Mouse (Mus musculus): ENCODE results near the gene Arhgap33. TPM values are rescaled to one million over a fixed set of nuclear protein-coding genes. Genes with fewer than 3 reads are reported as not detected.

Arhgap33 gene
- polyA plus RNA-seq, 1 experiment from 2014 or later = 1.5 TPM

DNA sequence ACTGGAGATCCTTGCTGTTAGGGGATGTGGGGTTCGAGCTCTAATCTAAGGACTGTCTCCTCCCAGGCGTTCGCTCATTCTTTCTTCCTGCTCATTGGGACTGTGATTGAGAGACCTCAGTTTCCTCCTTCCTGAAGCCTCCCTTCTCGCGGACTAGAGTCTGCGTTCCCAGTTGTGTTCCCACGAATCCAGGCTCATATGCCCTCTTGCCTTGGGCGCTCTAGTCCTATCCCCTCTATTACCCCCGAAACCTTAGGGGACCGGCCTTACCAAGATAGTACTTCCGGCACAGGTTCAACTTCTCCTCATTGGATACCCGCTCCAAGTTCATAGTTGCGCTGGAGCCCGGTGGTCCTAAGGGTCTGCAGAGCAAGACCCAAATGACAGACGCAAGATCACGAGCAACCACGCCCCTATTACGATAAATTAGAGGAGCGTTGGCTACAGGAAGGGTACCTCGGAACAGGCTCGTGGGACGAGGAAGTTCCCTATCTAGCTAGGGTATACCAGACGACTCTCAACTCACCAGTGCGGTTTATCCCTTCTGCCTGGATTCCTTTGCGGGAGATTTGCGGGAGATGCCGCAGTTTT is 27.8 kb upstream of the Arhgap33 start:
- H3K9ac ChIP-seq (ENCODE audit: low read length) = peak overlapping the region; percentile 66
- peaks cover 10% of the 10 kb centered on the region for H3K36me3 ChIP-seq (ENCODE audit: control insufficient read depth, insufficient read depth, low read length)
- ATAC-seq (ENCODE audit: low FRiP score, low TSS enrichment) (no peak), DNase-seq (ENCODE audit: low spot score) (peak; percentile 34)
- H3K9me3 ChIP-seq (ENCODE audit: control insufficient read depth, low read length) = no peaks in the 10 kb centered on the region
- peak overlapping the region; percentile 78 for H3K4me2 ChIP-seq (replicated peaks; ENCODE audit: low read depth)
- H3K4me1 ChIP-seq (replicated peaks; ENCODE audit: control insufficient read depth, insufficient read depth) = 0 out of 2 replicates have a peak, but pooled peaks cover 3% of the 10 kb centered on the region
- no peak for TF ChIP-seq CTCF (IDR thresholded peaks at IDR 0.05; ENCODE audit: low read depth)
- TF ChIP-seq EP300 (optimal IDR thresholded peaks at IDR 0.05) = no peak
- H3K4me3 ChIP-seq (ENCODE audit: low read depth, low read length) = peak overlapping the region; percentile 58
- no peaks in the 10 kb centered on the region for H3K27me3 ChIP-seq (ENCODE audit: control insufficient read depth, insufficient read depth, low read length)
- 1% methylated on average over 27 of the region's 27 CpGs for WGBS
- H3K27ac ChIP-seq (replicated peaks) = peak overlapping the region; percentile 86

DNA sequence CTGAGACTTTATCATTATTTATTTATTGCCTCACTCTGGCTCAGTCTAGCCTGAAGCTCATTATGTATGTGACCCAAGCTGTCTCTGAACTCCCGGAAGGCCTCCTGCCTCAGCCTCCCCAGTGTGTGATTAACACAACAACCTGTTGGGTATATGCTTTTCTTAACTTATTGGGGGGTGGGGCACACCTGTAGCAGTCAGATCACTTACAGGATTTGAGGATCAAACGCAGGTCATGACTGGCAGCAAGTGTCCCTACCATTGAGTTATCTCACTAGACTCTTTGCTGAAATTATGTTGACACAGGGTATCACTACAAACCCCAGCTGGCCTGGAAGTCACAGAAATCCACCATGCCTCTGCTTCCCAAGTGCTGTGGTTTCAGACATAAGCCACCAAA is 25.4 kb upstream of the Arhgap33 start:
- H3K9me3 ChIP-seq (ENCODE audit: control insufficient read depth, low read length) = no peaks in the 10 kb centered on the region
- H3K27me3 ChIP-seq (ENCODE audit: control insufficient read depth, insufficient read depth, low read length) = no peaks in the 10 kb centered on the region
- no peak overlapping the region for H3K4me3 ChIP-seq (ENCODE audit: low read depth, low read length)
- H3K4me2 ChIP-seq (replicated peaks; ENCODE audit: low read depth) = no peak overlapping the region
- peaks cover 10% of the 10 kb centered on the region; the same call in 1 of the 2 replicates for H3K36me3 ChIP-seq (ENCODE audit: control insufficient read depth, insufficient read depth, low read length)
- 66% methylated on average over 2 of the region's 2 CpGs for WGBS
- ATAC-seq (ENCODE audit: low FRiP score, low TSS enrichment) (no peak), DNase-seq (ENCODE audit: low spot score) (no peak)
- no peak overlapping the region for H3K9ac ChIP-seq (ENCODE audit: low read length)
- no peak overlapping the region for H3K27ac ChIP-seq (replicated peaks)
- 0 out of 2 replicates have a peak, but pooled peaks cover 3% of the 10 kb centered on the region for H3K4me1 ChIP-seq (replicated peaks; ENCODE audit: control insufficient read depth, insufficient read depth)
- TF ChIP-seq CTCF (IDR thresholded peaks at IDR 0.05; ENCODE audit: low read depth) = no peak
- no peak for TF ChIP-seq EP300 (optimal IDR thresholded peaks at IDR 0.05)

DNA sequence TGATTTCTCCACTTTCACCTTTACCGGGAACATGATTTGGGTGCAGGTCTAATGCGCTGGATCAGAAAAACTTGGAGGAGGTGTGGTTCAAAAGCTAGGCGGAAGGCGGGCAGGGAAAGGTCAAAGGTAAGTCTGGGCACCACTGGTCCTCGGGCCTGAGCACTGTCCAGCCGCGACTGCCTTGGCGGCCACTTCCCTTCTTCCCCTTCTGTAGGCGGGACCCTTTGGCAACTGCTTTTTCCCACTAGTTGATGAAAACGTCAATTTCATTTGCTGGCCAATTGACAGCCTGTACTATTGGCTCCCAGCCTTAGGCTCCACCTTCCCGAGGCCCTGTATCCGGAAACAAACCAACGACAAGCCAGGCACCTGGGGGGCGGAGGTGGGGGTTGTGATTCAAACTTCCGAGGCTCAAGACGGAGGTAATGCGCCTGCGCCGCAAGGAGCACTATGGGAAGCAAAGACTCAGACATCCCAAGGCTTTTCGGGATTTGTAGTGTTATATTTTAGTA is 24.6 kb upstream of the Arhgap33 start, which contains the start of gene Lin37:
Lin37 (minus strand) TSS at position 396 of the 512 bp plus-strand sequence.
- H3K36me3 ChIP-seq (ENCODE audit: control insufficient read depth, insufficient read depth, low read length) = peaks cover 15% of the 10 kb centered on the region
- H3K27ac ChIP-seq (replicated peaks) = peak within 1 kb of the TSS; percentile 71
- WGBS = 0% methylated on average over 20 of the region's 20 CpGs

DNA sequence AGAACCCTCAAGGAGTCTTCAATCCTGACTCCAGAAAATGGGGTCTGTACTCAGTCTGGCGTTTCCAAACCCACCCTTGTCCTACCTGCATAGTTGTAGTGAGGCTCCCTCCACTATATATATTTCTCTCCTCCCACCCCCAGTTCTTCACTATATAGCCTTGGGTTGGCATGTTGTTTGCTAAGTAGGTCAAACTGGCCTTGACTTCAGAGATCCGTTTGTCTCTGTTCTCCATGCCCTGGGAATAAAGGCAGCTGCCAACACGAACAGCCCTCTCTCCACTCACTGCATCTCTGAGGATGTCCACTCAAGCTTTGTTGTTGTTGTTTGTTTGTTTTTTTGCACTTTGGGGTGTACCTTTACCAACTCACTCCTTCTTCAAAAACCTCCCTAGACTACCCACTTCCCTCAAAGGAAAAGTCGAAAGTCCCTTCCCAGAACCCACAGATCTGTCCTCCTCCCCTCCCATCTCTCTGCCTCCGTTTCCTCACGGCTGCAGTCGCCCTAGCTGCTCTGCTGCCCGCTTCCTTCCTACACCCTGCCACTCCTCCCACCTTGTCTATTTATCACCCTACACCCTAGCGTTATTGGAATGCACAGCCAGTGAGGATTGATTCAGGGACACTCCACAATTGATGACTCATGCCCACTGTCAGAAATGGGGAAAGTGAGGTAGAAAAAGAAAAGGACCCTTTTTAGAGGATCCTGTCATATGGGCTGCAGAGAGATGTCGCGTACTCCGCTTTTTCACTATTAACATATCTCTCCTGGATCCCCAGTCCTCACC is 24.0 kb upstream of the Arhgap33 start:
- Histone ChIP-seq H3K9me3 (ENCODE audit: control insufficient read depth, low read length) (no peaks in the 10 kb centered on the region), H3K36me3 (ENCODE audit: control insufficient read depth, insufficient read depth, low read length) (peaks cover 15% of the 10 kb centered on the region), H3K27me3 (ENCODE audit: control insufficient read depth, insufficient read depth, low read length) (no peaks in the 10 kb centered on the region), H3K9ac (ENCODE audit: low read length) (peak overlapping the region; percentile 61), H3K4me2 (replicated peaks; ENCODE audit: low read depth) (peak overlapping the region; percentile 73), H3K4me1 (replicated peaks; ENCODE audit: control insufficient read depth, insufficient read depth) (0 out of 2 replicates have a peak, but pooled peaks cover 3% of the 10 kb centered on the region), H3K27ac (replicated peaks) (peak overlapping the region; percentile 71), H3K4me3 (ENCODE audit: low read depth, low read length) (peak overlapping the region; percentile 62)
- ATAC-seq (ENCODE audit: low FRiP score, low TSS enrichment) (no peak), DNase-seq (ENCODE audit: low spot score) (no peak)
- TF ChIP-seq CTCF (IDR thresholded peaks at IDR 0.05; ENCODE audit: low read depth) = no peak
- no peak for TF ChIP-seq EP300 (optimal IDR thresholded peaks at IDR 0.05)
- WGBS = 9% methylated on average over 12 of the region's 12 CpGs

More for the DNA sequence above, 24.6 kb upstream of the Arhgap33 start, which contains the start of gene Lin37:
- Histone ChIP-seq H3K4me1 (replicated peaks; ENCODE audit: control insufficient read depth, insufficient read depth) (0 out of 2 replicates have a peak, but pooled peaks cover 3% of the 10 kb centered on the region), H3K4me2 (replicated peaks; ENCODE audit: low read depth) (peak within 1 kb of the TSS; percentile 73), H3K4me3 (ENCODE audit: low read depth, low read length) (peak within 1 kb of the TSS; percentile 62), H3K27me3 (ENCODE audit: control insufficient read depth, insufficient read depth, low read length) (no peaks in the 10 kb centered on the region), H3K9me3 (ENCODE audit: control insufficient read depth, low read length) (no peaks in the 10 kb centered on the region), H3K9ac (ENCODE audit: low read length) (peak within 1 kb of the TSS; percentile 61)
- ATAC-seq (ENCODE audit: low FRiP score, low TSS enrichment) (peak; percentile 89), DNase-seq (ENCODE audit: low spot score) (peak; percentile 97)
- TF ChIP-seq EP300 (optimal IDR thresholded peaks at IDR 0.05) (peak; percentile 51), CTCF (IDR thresholded peaks at IDR 0.05; ENCODE audit: low read depth) (no peak)

DNA sequence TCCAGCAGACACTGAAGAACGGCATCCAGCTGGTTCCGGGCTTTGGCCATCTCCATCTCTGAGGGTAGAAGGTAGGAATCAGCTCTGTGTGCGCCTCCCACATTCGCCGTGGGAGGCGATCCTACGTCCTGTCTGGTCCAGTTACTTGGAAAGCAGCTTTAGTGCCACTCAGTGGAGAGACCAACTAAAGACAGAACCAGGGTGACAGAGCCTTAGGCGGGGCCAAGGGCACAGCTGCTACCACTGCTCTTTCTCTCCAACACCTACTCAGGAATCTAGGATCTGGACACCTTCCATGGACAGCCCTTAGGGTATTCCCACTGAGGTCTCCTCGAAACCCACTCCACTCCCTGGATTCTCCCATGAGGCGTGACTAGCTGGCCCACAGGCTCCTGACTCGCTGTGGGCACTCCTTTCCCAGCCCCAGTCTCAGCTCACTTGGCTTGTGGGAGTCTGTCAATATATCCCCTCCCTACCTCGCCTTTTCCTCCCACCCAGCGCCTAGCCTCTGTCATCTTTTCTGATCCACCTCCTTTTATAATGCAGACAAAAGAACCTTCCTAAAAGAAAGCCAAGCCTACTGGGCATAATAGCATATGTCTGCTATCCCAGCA is 23.1 kb upstream of the Arhgap33 start:
- TF ChIP-seq CTCF (IDR thresholded peaks at IDR 0.05; ENCODE audit: low read depth) (no peak), EP300 (optimal IDR thresholded peaks at IDR 0.05) (no peak)
- no peak for ATAC-seq (ENCODE audit: low FRiP score, low TSS enrichment)
- Histone ChIP-seq H3K9me3 (ENCODE audit: control insufficient read depth, low read length) (no peaks in the 10 kb centered on the region), H3K4me1 (replicated peaks; ENCODE audit: control insufficient read depth, insufficient read depth) (0 out of 2 replicates have a peak, but pooled peaks cover 2% of the 10 kb centered on the region), H3K4me2 (replicated peaks; ENCODE audit: low read depth) (0 out of 2 replicates have a peak overlapping the region, but pooled peaks have one; percentile 14), H3K9ac (ENCODE audit: low read length) (0 out of 2 replicates have a peak overlapping the region, but pooled peaks have one; percentile 13), H3K36me3 (ENCODE audit: control insufficient read depth, insufficient read depth, low read length) (peaks cover 15% of the 10 kb centered on the region), H3K27ac (replicated peaks) (no peak overlapping the region), H3K27me3 (ENCODE audit: control insufficient read depth, insufficient read depth, low read length) (no peaks in the 10 kb centered on the region), H3K4me3 (ENCODE audit: low read depth, low read length) (no peak overlapping the region)
- WGBS = 81% methylated on average over 13 of the region's 13 CpGs
- no peak for DNase-seq (ENCODE audit: low spot score)
